Mouse (Mus musculus): Measurements from ENCODE around the gene Hoxc10.

DNA sequence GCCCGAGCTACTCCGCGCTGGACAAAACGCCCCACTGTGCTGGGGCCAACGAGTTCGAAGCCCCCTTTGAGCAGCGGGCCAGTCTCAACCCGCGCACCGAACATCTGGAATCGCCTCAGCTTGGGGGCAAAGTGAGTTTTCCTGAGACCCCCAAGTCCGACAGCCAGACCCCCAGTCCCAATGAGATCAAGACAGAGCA is 615 bp downstream of the Hoxc10 start, which contains the start of gene Hoxc5:
- TF ChIP-seq CTCF (IDR thresholded peaks at IDR 0.05; ENCODE audit: low read depth) (no peak), EP300 (IDR thresholded peaks at IDR 0.05; ENCODE audit: low read depth) (no peak)

Data from heart, postnatal 0 days (tissue).